Mouse (Mus musculus): ENCODE results near the gene Thrb. TPM values are rescaled to one million over a fixed set of nuclear protein-coding genes. Genes with fewer than 3 reads are reported as not detected.

Thrb gene
- total and polyA plus RNA-seq, 3 experiments: 7.7 to 28.1 (median 27.5) TPM

DNA sequence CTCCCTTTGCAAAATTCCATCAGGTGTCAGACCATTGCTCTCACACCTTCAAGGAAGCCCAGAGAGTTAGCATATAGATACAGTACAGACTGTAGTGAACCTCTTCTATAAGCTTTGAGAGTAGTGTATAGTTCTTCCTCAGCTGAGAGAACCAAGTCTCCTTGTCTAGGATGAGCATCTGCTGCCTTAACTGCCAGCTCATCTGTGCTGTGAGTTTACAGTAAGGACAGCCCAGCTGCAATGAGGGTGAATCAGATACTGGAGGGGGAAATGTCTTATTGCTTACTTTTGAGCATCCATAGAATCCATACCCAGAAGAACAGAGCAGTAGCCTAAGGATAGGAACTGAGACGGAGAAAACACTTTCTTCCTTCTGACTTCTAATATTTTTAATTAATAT, 367.8 kb downstream of the Thrb start:
- no peaks in the 10 kb centered on the region for H3K27me3 ChIP-seq (ENCODE audit: control insufficient read depth, insufficient read depth, low read length)
- no peak overlapping the region for H3K4me3 ChIP-seq
- TF ChIP-seq CTCF (IDR thresholded peaks at IDR 0.05): no peak
- H3K4me1 ChIP-seq (ENCODE audit: control insufficient read depth, insufficient read depth, low read length): no peaks in the 10 kb centered on the region; the same call in 1 of the 2 replicates
- intact Hi-C loops (cut with DNase I): no loop called here
- no peak overlapping the region for H3K9ac ChIP-seq (ENCODE audit: low read depth, low read length)
- no peak for DNase-seq
- peaks cover 10% of the 10 kb centered on the region for H3K36me3 ChIP-seq (ENCODE audit: control insufficient read depth, insufficient read depth, low read length)
- H3K27ac ChIP-seq: no peak overlapping the region
- 83% methylated on average over 1 of the region's 1 CpGs for WGBS
- no peaks in the 10 kb centered on the region for H3K79me2 ChIP-seq (replicated peaks; ENCODE audit: control insufficient read depth, insufficient read depth, low read length)

- TF ChIP-seq POLR2A (IDR thresholded peaks at IDR 0.05; ENCODE audit: insufficient read depth, low read depth, low read length) (no peak), CTCF (IDR thresholded peaks at IDR 0.05) (no peak), EP300 (IDR thresholded peaks at IDR 0.05; ENCODE audit: insufficient read depth, low read depth, low read length) (no peak)
- H3K9ac ChIP-seq (ENCODE audit: low read depth, low read length): no peak overlapping the region
- no peak overlapping the region for H3K4me3 ChIP-seq
- peaks cover 10% of the 10 kb centered on the region for H3K36me3 ChIP-seq (ENCODE audit: control insufficient read depth, insufficient read depth, low read length)
- 33% methylated on average over 2 of the region's 2 CpGs for WGBS
- peak overlapping the region; percentile 73 for H3K27ac ChIP-seq
- H3K79me2 ChIP-seq (replicated peaks; ENCODE audit: control insufficient read depth, insufficient read depth, low read length): no peaks in the 10 kb centered on the region
- H3K4me1 ChIP-seq (ENCODE audit: control insufficient read depth, insufficient read depth, low read length): no peaks in the 10 kb centered on the region; the same call in 1 of the 2 replicates
- DNase-seq: peak in 1 of 2 experiments; percentile 44
- H3K27me3 ChIP-seq (ENCODE audit: control insufficient read depth, insufficient read depth, low read length): no peaks in the 10 kb centered on the region
- intact Hi-C loops (cut with DNase I): no loop called here
Measured at GRCm38 (mm10) chr14:18029181-18029932, 369.3 kb downstream of the Thrb start.

DNA sequence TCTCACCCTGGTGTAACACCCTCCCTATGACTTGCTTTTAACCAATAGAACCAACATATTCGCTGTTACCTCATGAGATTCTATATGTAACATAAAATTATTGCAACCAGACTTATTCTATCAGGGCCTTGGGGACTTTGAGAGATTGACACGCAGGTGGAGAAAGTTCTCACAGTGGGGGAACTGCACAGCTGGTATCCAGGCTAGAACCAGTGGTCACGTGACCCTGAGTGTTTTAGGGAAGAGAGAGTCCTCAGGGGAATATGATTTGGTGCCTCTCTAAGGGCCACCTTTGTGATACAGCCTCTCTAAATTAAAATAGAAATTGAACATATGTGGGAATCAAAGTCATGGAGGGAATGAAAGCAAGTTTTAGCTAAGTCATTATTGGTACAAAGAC, 371.9 kb downstream of the Thrb start:
- no peak overlapping the region for H3K27ac ChIP-seq
- WGBS: 75% methylated on average over 3 of the region's 3 CpGs
- H3K4me1 ChIP-seq (ENCODE audit: control insufficient read depth, insufficient read depth, low read length): no peaks in the 10 kb centered on the region; the same call in 1 of the 2 replicates
- no peak overlapping the region for H3K4me3 ChIP-seq
- H3K36me3 ChIP-seq (ENCODE audit: control insufficient read depth, insufficient read depth, low read length): peaks cover 9% of the 10 kb centered on the region
- H3K79me2 ChIP-seq (replicated peaks; ENCODE audit: control insufficient read depth, insufficient read depth, low read length): no peaks in the 10 kb centered on the region
- TF ChIP-seq POLR2A (IDR thresholded peaks at IDR 0.05; ENCODE audit: insufficient read depth, low read depth, low read length) (no peak), EP300 (IDR thresholded peaks at IDR 0.05; ENCODE audit: insufficient read depth, low read depth, low read length) (no peak), CTCF (IDR thresholded peaks at IDR 0.05) (no peak)
- H3K9ac ChIP-seq (ENCODE audit: low read depth, low read length): no peak overlapping the region
- DNase-seq: no peak
- intact Hi-C loops (cut with DNase I): no loop called here
- H3K27me3 ChIP-seq (ENCODE audit: control insufficient read depth, insufficient read depth, low read length): no peaks in the 10 kb centered on the region

- Histone ChIP-seq H3K27ac (no peak overlapping the region), H3K4me3 (no peak overlapping the region), H3K4me1 (ENCODE audit: control insufficient read depth, insufficient read depth, low read length) (no peaks in the 10 kb centered on the region), H3K27me3 (ENCODE audit: control insufficient read depth, insufficient read depth, low read length) (no peaks in the 10 kb centered on the region), H3K9ac (ENCODE audit: low read depth, low read length) (no peak overlapping the region), H3K79me2 (replicated peaks; ENCODE audit: control insufficient read depth, insufficient read depth, low read length) (no peaks in the 10 kb centered on the region), H3K36me3 (ENCODE audit: control insufficient read depth, insufficient read depth, low read length) (no peaks in the 10 kb centered on the region)
- WGBS: 71% methylated on average over 5 of the region's 5 CpGs
- no peak for DNase-seq
- no peak for TF ChIP-seq EP300 (IDR thresholded peaks at IDR 0.05; ENCODE audit: insufficient read depth, low read depth, low read length)
- TF ChIP-seq POLR2A (IDR thresholded peaks at IDR 0.05; ENCODE audit: insufficient read depth, low read depth, low read length): no peak
- TF ChIP-seq CTCF (IDR thresholded peaks at IDR 0.05): no peak
- intact Hi-C loops (cut with DNase I): no loop called here
Measured at GRCm38 (mm10) chr14:18036573-18036972, 376.5 kb downstream of the Thrb start.

- no peak for DNase-seq
- WGBS: 62% methylated on average over 5 of the region's 5 CpGs
- no peaks in the 10 kb centered on the region for H3K79me2 ChIP-seq (replicated peaks; ENCODE audit: control insufficient read depth, insufficient read depth, low read length)
- no peak overlapping the region for H3K27ac ChIP-seq
- no peaks in the 10 kb centered on the region for H3K36me3 ChIP-seq (ENCODE audit: control insufficient read depth, insufficient read depth, low read length)
- no peaks in the 10 kb centered on the region for H3K27me3 ChIP-seq (ENCODE audit: control insufficient read depth, insufficient read depth, low read length)
- intact Hi-C loops (cut with DNase I): no loop called here
- TF ChIP-seq EP300 (IDR thresholded peaks at IDR 0.05; ENCODE audit: insufficient read depth, low read depth, low read length) (no peak), POLR2A (IDR thresholded peaks at IDR 0.05; ENCODE audit: insufficient read depth, low read depth, low read length) (no peak), CTCF (IDR thresholded peaks at IDR 0.05) (no peak)
- no peak overlapping the region for H3K4me3 ChIP-seq
- H3K4me1 ChIP-seq (ENCODE audit: control insufficient read depth, insufficient read depth, low read length): no peaks in the 10 kb centered on the region
- H3K9ac ChIP-seq (ENCODE audit: low read depth, low read length): no peak overlapping the region
Measured at GRCm38 (mm10) chr14:18062082-18062772, 402.2 kb downstream of the Thrb start.
